Mouse (Mus musculus) frontal cortex, postnatal 10 days (tissue): ENCODE measurements around the gene Hist1h1e.
"Not testable (repeated sequence)": the region's sequence is repeated elsewhere in the genome, so short reads cannot be mapped to it uniquely, and the experiment has no call there.

ENCODE experiments used
- DNase-seq, 2 experiments: peaks; one replicate each; pipeline ENCODE4 v3.0.0; 2022; ENCODE audit warnings: low spot score in 2 of 2, mixed read lengths in 1 of 2

The Hist1h1e gene

DNA sequence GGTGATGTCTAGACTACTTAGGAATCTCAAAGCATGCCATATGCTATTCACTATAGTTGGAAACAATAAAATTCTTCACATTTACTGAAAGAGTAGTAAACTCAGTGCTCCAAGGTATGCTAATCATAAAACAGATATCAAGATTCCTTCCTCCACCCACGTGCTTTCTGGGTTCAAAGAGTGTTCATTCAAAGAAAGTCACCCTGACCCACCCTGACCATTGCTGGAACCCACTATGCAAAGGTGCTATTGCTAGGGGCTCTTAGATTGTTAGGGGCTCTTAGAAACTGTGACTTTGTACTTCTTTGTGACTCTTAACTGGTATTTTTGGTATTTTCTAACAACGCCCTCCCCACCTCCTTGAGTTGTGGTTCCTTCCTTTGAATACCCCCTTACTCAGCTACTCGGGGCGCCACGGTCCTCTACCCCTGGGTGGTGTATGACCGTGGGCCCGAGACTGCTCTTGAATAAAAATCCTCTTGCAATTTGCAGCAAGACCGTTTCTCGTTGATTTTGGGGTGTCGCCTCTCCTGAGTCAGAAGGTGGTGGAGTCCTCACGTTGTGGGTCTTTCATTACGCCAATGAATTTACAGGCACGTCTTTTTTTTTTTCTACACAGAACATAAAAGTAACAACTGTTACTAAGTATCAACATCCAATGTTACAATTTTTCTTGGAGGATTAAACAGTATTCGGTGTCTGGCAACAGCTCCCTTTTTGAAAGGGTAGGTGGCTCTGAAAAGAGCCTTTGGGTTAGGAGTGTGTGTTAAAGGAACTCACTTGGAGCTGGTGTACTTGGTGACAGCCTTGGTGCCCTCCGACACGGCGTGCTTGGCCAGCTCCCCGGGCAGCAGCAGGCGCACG lies 49.1 kb downstream of the Hist1h1e start:
- not testable (repeated sequence) for DNase-seq

DNA sequence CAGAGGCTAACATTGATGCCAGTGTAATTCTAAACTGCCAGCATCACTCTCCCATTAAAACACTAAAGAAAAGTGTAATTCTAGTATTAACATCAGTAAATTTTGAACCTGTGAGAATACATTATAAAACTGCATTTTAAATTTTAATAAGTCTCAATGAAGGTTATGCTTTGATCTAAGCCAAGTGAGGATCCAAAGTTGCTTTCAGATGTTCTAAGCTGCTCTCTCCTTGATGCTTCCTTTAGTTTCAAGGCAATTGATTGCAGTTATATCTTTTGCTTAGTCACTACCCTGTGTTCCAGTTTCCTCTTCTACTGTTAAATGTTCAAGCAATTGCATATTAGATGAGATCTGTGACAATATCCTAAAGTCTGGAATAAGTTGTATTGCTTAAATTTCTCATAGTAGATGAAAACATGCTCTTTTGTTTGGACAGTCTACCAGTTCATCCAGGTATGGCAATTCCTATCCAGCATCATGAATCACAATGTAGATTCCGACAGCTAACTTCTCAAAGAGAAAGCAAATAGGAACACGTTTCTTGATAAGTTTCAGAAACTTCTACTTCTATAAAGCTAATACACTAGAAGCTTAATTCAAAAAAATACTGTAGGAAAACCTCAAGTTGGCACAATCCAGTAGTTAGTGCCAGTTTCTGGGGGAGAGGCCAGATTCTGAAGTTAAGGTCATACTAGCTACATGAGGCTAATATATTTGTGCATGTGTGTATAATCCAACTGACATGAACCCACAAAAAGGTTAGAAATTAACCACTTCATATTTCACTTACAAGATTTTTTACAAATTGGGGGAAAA lies 49.9 kb downstream of the Hist1h1e start:
- DNase-seq: no peak

DNA sequence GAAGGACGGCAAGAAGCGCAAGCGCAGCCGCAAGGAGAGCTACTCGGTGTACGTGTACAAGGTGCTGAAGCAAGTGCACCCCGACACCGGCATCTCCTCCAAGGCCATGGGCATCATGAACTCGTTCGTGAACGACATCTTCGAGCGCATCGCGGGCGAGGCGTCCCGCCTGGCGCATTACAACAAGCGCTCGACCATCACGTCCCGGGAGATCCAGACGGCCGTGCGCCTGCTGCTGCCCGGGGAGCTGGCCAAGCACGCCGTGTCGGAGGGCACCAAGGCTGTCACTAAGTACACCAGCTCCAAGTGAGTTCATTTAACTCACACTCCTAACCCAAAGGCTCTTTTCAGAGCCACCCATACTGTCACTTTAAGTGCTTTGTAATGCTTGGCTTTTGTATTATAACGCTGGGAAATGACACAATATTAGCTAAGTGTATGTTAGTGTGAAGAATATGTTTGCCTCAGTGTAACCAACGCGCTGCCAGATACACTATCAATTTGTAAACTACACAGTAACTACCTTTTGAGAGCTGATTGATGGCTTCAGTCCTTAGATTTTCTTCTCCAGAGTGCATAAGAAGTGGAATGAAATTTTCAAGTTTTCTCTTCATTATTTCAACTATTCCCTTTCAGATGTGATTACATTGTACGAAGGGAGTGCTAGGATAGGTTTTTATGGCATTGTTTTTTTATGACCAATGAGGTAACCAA lies 50.7 kb downstream of the Hist1h1e start:
- not testable (repeated sequence) for DNase-seq

DNA sequence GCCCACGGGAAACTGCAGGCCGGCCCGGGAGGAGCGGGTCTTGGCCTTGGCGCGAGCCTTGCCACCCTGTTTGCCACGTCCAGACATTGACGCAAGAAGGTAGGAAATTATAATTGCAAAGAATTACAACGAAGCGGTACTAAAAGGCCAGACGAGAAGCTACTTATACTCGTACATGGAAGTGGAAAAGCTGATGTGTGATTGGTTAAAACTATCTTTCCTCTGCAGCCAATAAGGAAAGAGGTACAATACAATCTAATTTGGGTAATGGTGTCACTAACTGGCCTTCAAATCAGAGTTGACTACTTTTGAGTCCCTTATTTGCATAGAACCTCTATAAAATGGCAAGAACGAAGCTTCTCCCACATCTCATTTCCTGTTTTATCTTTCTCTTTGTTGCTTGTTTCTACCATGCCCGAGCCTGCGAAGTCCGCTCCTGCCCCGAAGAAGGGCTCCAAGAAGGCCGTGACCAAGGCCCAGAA lies 51.3 kb downstream of the Hist1h1e start, which contains the start of the genes Hist1h2ae and Hist1h2bg:
Gene Hist1h2ae (minus strand): TSS at position 199 of the 482 bp plus-strand sequence.
Gene Hist1h2bg (plus strand): TSS at position 375 of the 482 bp plus-strand sequence.
- peak; percentile 65 to 66 for DNase-seq
